ENCODE assay signal across 8 mouse cellular contexts in the genomic region with DNA sequence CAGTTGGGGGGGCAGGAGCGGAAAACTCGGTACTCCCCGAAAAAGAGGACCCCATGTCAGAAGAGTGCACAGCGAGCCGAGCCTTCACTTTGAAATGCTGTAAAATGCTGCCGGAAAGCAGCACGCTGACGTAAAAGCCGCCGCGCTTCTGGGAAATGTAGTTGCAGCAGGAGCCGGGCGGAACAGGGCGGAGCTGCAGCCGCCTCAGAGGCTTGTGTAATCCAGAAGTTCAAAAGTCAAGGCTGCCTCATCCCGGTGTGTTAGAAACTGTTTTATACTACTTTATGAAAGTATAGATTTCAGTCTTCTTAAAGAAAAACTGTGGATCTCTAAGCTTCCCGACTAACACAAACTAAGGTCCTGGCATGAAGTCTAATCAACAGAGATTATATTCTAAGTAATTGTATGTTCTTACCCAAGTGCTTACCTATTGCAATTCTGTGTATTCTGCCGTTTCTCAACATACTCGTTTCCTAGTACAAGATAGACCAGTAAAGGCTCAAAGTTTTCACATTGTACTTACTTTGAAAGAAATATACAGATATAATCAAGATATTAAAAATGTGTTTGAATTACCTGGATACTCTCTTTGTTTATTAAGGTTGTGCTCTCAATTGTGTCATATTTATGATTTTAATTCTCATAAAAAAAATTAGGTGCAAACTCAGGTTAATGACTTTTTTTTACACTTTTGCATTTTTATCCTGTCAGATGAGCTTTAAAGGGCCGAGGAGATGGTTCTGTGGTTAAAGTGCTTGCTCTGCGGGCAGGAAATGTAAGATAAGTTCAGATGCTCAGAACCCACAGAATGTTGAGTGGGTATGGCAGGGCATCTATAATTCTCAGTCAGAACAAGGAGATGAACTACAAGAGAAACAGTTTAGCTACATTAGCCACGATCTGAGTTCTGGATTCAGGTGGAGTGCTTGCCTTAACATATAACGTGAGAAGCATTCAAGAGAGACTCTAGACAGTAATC. TPM values are rescaled to one million over a fixed set of nuclear protein-coding genes. Genes with fewer than 3 reads are reported as not detected.
DNase-seq lines count a peak whose midpoint lies in the region; ATAC-seq and TF ChIP-seq lines count a peak whose summit lies in the region.

A gene (minus strand): TSS at position 109 of the 979 bp plus-strand sequence.

- peak within 1 kb of the TSS; percentile 92 for H3K27ac ChIP-seq in gastrocnemius, adult 2 months
- H3K27ac ChIP-seq in hindbrain, postnatal 0 days = peak within 1 kb of the TSS; percentile 78
- peak within 1 kb of the TSS; percentile 86 for H3K27ac ChIP-seq in left cerebral cortex, adult 2 months

- ATAC-seq in common myeloid progenitor, adult 5-6 weeks (replicated peaks; ENCODE audit: low read depth, poor library complexity, severe bottlenecking) = peak; percentile 95
- ATAC-seq in hindbrain, postnatal 0 days = peak; percentile 97
- peak; percentile 94 for ATAC-seq in megakaryocyte, adult 5-6 weeks (ENCODE audit: poor library complexity, severe bottlenecking)

- H3K9ac ChIP-seq in hindbrain, postnatal 0 days (replicated peaks; ENCODE audit: low read length) = peak within 1 kb of the TSS; percentile 84

- no peaks in the 10 kb centered on the region for H3K36me3 ChIP-seq in hindbrain, postnatal 0 days (ENCODE audit: insufficient read depth, low read length)

- DNase-seq in ZHBTc4 (ENCODE audit: low read depth, low spot score) = peak; percentile 95
- peak; percentile 95 for DNase-seq in gastrocnemius, adult 2 months
- DNase-seq in hindbrain, postnatal 0 days (ENCODE audit: low spot score) = peak; percentile 95
- DNase-seq in left cerebral cortex, adult 2 months (ENCODE audit: extremely low spot score in 1 of 2, low spot score in 2 of 2) = peak; percentile 95 to 96
- peak; percentile 98 to 99 for DNase-seq in right cerebral cortex, adult 2 months (ENCODE audit: low spot score in 2 of 2)
- peak; percentile 94 for DNase-seq in urinary bladder, postnatal 14 days (ENCODE audit: low spot score)

- H3K4me3 ChIP-seq in gastrocnemius, adult 2 months = peak within 1 kb of the TSS; percentile 96
- H3K4me3 ChIP-seq in hindbrain, postnatal 0 days (ENCODE audit: low read length) = peak within 1 kb of the TSS; percentile 85
- H3K4me3 ChIP-seq in left cerebral cortex, adult 2 months = peak within 1 kb of the TSS; percentile 95

- WGBS in hindbrain, postnatal 0 days = 18% methylated on average over 23 of the region's 23 CpGs

- no peaks in the 10 kb centered on the region for H3K27me3 ChIP-seq in hindbrain, postnatal 0 days (ENCODE audit: insufficient read depth, low read length)

- H3K4me1 ChIP-seq in hindbrain, postnatal 0 days (ENCODE audit: insufficient read depth, low read length) = no peaks in the 10 kb centered on the region

- no peaks in the 10 kb centered on the region for H3K9me3 ChIP-seq in hindbrain, postnatal 0 days (ENCODE audit: low read length)

- intact Hi-C loops in gastrocnemius, adult 2 months (cut with DNase I) = no loop called here
- intact Hi-C loops in left cerebral cortex, adult 2 months (cut with DNase I) = no loop called here

- no peak for TF ChIP-seq CTCF in gastrocnemius, adult 2 months (IDR thresholded peaks at IDR 0.05)
- TF ChIP-seq CTCF in hindbrain, postnatal 0 days (IDR thresholded peaks at IDR 0.05; ENCODE audit: low read depth) = peak; percentile 28
- TF ChIP-seq CTCF in left cerebral cortex, adult 2 months (IDR thresholded peaks at IDR 0.05) = no peak; the same call in none of the 2 replicates

- H3K4me2 ChIP-seq in hindbrain, postnatal 0 days (ENCODE audit: low read depth, low read length) = peak within 1 kb of the TSS; percentile 68

RNA-seq across cellular contexts. Expression of the gene that starts here (rescaled TPM):
- 58.2 and 58.4 TPM in 2 replicates for total RNA-seq in common myeloid progenitor, adult 5-6 weeks (2017)
- 10 to 100 TPM; 47.8 to 59.6 TPM for total RNA-seq in gastrocnemius, adult 2 months (2021)
- 46.0 and 66.2 TPM in 2 replicates for total RNA-seq in hindbrain, postnatal 0 days (2014; rRNA removed)
- 90.5 and 97.3 TPM in 2 replicates for polyA plus RNA-seq in hindbrain, postnatal 0 days (2015; fragmentation: Nextera tagmentation; extraction: Ambion mirVana)
- 10 to 100 TPM; 49.7 to 51.6 TPM for total RNA-seq in left cerebral cortex, adult 2 months (2021)
- 78.4 and 110 TPM in 2 replicates for total RNA-seq in megakaryocyte, adult 5-6 weeks (2015)
- 78.6 and 83.2 TPM in 2 replicates for total RNA-seq in megakaryocyte, adult 5-6 weeks (2017)

Comparison
In these comparisons a context has a peak if more than half of its experiments do, and no peak if none do; other contexts are left out.
1. Peak in every context shown above with its lines: DNase-seq, ATAC-seq, H3K4me3 ChIP-seq and H3K27ac ChIP-seq.